Mouse (Mus musculus) layer of hippocampus, adult 18-20 months (tissue): ENCODE data around the gene Tex48. TPM values are rescaled to one million over a fixed set of nuclear protein-coding genes. Genes with fewer than 3 reads are reported as not detected.

Experiments used
- DNase-seq, 2 experiments: peaks; one replicate each; pipeline ENCODE4 v3.0.0; 2022; ENCODE audit warnings: low spot score in 2 of 2
- total RNA-seq, 2 experiments: library from RNA; stranded (reverse); gene quantifications; 2 replicates each; pipeline ENCODE4 v1.2.3; 2021

The Tex48 gene
- total RNA-seq, 2 experiments from 2014 or later: not detected

DNA sequence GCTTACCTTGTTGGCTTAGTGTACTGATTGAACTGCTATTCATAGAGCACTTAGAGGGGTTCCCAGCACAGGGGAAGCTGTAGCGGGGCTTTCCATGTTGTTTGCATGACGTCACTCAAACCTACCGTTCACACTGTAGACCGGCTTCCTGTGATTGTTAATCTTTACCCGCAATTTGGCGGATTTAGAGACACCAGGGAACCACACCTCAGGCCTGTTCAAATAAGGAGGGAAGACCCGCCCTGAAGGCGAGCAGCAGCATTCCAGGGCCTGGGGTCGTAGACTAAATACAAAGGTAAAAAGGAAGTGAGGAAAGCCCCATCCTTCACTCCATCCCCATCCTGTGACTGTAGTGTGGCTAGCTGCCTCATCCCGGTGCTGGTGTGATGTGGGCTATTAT lies 27.0 kb downstream of the Tex48 start:
- no peak for DNase-seq

DNA sequence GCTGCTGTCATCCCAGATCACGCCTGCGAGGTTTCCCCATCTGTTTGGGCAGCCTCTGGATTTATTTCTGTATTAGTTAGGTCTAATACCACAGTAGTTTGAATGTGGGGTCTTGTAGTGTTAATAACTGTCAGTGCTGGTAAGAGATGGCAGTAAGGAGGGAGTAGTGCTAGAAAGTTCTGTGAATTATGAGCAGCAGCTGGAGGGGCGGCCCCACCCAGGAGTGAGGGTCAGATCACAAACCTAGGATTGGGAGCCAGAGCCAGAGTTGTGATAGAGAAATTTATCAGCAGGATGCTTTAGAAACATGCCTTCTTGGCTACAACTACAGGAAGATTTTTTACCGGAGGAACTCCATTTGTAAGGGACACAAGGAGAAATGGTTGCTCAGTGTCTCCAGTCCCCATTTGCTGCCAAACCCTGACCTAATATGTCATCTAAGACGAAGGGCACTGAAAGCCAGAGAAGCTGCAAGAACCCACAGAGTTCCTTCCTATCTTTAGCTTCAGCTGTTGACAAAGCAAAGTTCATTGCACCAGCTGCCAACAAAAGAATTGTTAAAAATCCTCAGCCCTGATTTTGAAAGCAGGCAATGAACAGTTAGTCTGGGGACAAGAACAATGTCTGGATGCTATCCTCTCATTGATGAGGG lies 27.6 kb downstream of the Tex48 start:
- no peak for DNase-seq

DNA sequence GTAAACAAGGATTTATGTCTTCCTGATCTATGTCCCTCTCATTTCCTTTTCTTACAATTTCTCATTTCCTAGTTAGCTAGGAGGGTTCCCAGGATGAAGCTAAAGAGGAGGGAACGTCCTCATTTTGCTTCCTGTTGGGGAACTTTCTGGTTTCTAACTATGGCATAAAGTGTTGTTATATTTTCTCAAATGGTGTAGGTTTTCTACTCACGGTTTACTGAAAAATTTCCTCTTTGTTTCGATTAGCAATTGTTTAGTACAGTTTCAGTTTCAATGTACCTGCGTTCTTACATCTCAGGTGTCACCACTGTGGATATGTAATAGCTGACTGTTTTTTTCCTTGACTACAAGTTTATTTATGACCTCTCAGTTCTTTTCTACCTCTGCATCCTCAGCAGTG lies 31.7 kb downstream of the Tex48 start:
- no peak for DNase-seq

DNA sequence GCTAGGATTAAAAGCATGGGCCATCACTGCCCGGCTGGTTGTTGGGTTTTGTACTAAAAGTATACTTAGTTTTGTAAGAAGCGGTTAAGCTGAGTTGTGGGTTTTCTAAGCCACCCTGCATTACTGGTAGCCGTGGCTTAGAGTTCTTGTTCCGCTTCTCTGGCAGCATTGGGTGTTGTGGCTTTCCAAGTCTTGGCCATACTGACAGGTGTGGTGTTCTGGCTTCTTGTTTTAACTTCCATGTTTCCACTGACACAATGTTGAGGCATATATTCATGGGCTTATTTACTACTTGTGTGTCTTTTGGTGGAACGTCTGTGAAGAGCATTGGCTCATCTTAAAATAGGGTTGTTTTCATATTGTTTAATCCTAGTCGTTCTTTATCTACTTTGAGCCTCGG lies 32.2 kb downstream of the Tex48 start:
- DNase-seq: no peak

DNA sequence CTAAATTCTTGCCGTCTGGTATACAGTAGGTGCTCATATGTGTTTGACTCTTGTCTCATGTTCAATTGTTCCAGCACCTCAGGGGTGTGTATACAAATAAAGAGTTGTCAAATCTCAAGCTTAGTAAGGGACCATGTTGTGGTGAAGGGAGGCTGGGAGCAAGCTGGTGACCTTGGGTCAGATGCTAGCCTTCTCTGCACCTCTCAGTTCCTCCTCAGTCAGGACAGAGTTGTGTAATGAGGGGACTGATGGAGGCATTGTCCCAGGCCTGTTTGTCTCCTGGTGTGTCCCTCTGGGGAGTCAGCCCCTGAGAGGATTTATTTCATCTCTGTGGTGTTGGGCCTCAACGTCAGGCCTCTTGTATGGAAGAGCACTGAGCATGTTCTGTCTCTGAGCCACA lies 36.0 kb downstream of the Tex48 start:
- no peak for DNase-seq

DNA sequence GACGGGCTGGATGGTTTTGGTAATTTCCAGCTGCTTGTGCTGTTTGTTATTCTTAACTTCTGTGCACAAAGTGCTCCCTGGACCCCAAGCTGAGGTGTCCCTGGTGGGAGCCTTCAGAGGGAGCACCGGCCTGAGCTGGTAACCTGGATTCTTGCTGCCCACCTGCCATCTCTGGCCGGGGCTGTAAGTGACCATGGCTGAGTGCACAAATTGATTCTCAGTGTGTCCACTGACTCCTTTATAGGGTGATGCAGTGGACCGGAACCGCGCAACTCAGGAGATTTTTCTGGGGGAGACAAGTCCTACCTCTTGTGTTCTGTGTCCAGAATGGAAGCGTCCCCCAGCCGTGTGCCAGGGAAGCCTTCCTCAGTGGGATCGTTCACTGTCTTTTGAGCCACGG lies 37.0 kb downstream of the Tex48 start:
- DNase-seq: no peak

DNA sequence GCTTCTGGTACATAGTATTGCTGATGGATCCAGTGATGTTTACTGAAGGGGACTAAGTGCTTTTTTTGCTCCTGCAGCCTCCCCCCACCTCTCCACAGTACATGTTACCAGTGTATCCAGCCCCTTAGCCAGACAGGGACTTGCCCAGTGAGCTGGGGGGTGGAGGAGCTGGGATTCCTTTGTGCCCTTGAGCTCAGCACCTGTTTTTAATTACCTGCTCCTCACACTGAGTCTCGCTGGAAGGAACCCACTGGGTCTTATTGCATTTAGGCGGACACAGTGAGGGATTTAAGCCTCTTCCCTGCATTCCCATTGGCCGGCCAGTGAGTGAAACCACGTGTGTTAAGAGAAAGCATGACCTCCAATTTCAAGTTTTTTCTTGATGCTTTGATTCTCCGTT lies 39.6 kb downstream of the Tex48 start:
- no peak for DNase-seq

DNA sequence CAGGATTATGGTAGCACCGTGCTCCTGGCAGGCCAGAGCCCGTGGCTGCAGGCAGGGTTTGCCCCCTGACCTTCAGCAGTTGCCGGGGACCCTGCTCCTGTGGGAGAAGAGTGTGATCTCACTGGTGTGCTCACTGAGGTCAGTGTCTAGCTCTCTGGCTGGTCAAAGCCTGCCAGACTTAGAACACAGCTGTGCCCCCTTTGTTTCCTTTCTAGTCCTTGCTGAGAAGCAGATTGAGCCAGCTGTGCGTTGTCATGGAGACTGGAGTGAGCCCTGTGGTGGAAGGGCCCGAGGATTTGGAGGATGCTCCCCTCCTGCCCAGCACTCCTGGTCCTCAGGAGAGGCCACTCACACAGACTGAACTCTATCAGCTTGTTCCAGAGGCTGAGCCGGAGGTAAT lies 42.1 kb downstream of the Tex48 start:
- no peak for DNase-seq

DNA sequence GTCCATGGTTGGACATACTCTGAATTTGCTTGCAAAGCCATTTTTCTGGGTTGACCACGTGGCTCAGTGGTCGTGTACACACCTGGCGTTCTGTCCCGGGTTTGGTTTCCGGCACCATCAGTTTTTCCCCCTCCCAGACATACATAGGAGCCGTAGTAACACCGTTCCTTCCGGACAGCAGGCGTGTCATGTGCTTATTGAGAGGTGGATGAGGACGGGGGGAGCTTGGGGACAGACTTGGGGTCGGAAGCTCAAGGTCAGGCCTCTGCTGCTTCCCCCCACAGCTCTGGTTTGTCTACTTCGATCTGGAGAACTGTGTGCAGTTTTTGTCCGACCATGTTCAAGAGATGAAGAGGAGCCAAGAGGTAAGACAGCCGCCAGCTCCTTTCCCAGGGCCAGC lies 42.6 kb downstream of the Tex48 start:
- DNase-seq: no peak

DNA sequence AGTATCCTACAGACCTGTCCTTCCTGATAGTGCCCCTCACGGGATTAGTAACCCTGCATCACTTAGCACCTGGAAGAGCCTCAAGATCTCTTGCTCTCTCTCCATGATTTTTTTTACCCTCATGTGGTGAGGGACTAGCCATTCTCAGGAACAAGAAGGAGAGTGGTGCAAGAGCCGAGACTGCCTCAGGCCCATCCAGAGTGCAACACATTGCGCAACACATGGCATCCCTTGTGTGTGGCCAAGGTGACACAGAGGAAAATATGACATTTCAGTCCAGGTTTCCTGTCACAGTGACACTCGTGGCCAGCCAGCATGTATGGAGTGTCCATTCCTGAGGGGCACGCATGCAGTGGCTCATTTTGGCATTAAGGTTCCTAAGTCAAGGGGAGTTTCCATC lies 49.6 kb downstream of the Tex48 start:
- DNase-seq: no peak

DNA sequence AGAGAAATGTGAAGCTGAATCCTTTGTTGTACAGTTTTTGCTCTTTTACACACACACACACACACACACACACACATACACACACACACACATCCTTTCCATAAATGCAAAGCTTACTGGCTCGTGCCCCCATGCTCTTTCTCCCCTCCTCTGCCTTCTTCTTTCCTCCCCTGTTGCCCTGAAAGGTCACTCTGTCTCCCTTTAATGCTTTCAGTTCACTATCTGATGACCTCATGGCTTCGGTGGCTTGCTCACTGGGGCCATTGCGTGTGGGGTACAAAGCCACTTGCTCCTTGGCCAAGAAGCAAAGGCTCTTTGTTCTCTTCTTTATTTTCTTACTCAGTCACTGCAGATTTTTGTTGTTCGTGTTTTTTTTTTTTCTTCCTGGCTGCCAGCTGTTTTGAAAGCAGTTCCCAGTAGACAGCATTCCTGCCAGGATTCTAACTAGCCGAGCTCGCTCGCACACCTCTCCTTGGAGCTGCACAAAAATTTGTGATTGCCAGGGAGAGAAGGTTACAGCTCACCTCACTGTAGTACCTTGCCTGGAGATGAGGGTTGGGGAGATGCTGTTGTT lies 51.9 kb downstream of the Tex48 start:
- DNase-seq: no peak

DNA sequence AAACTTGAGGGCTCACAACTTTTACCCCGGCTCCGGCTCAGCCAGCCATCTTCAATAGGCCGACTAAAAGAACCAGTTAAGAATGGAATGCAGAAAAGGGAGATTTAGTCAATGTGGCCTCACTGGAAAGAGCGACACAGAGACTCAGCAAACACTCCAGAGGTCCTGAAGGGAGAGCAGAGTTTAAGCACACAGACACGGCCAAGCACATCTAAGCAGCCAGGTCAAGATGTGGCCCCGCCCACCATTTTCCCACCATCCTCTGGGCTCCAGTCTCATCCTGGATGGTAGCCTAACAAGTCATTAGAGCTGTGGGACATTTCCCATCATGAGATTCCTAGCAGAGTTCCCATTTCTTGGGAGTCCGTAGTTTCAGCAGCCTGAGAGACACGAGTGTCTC lies 52.9 kb downstream of the Tex48 start:
- no peak for DNase-seq

DNA sequence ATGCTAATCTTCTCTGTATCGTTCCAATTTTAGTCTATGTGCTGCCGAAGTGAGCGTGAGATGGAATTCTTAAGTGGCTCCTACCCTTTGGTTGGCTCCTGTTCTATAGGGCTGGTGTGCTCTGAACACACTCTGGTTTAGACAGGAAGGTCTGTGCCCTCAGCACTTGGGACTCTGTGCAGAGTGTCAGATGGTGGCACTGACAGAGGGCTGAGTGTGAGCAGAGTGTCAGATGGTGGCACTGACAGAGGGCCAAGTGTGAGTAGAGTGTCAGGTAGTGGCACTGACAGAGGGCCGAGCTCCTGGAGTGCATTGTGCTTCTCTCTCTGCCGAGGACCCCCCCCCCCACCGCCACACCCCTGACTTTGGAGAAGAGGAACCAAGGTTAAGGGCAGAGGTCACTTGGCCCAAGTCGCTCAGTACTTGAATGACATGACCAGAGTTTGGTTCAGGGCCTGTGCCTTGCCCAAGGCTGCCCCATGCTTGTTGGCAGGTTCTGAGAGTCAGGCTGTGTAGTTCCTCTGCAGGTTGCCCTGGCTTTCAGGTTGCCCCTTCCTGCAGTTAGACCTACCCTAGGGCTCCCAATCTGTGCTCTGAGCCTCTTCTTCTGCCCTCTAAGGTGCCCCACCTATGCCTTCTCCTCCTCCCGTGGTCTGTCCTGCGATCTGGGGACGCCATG lies 54.4 kb downstream of the Tex48 start:
- DNase-seq: no peak

DNA sequence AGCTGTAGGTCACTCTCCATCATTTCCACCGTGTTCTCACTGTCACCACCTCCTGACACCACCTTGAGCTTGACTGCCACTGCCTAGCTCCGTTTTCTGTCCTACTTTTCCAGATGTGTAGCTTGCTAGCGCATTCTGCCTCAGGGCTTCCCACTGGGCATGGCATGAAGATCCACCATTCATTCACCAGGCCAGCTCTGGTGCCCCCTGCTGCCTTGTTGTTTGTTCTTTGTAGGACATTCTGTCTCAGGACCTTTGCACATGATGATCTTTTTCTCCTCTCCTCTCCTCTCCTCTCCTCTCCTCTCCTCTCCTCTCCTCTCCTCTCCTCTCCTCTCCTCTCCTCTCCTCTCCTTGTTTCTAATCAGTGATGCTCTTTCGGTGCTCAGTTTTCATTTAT lies 59.5 kb downstream of the Tex48 start:
- no peak for DNase-seq

DNA sequence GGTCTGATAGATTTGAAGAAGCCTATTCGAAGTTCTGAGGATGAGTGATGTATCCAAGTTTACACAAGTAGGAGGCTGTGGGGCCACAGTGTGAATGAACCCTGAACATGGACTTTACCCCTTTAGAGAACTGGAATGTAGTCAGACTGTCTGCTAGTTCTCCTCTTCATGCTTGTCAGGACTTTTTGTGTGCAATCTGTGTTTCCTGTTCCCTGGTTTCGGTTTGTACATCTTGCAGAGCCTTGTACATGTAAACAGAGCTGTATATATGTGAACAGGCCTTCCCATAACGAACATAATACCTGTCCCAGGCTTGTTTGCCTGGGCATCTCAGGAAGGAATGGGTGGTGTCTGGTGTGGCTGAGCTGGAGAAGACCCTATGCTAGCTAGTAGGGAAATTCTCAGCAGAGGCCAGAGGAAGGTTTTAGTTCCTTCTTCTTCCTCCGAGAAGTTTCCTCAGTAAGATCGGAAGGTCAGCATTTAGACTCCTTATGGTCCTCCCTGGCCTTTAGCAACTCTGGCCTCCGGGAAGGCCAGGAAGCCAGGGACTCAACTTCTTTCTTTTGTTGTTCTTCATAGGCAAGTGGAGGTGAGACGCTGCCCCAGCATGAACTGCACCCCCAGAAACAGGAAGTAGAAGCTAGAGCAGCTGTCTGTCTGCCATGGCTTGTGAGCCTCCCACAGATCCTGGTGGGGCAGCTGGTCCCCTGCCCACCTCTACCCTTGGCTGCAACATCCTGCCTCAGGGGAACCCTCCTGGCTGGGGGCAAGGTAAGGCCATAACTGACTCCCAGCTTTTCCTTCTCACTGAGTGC lies 60.2 kb downstream of the Tex48 start:
- no peak for DNase-seq

DNA sequence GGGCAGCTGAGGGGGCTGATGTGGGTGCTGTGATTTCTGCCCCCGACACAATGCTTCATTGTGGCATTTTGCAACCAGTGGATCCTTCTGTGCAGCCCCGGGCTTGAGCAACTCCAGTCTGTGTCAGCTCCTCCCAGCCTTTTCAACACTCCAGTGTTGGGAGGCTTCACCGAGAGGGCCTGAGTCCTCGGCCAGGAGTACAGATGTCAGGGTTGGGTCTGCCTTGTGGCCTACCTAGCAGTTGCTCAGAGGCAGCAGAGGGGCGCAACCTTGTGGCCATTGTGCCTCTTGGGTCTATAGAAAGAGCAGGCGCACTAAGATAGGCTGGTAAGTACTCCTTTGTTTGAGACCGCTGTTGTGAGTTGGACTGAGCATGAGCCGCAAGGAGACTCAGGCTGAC lies 62.1 kb downstream of the Tex48 start:
- DNase-seq: no peak

DNA sequence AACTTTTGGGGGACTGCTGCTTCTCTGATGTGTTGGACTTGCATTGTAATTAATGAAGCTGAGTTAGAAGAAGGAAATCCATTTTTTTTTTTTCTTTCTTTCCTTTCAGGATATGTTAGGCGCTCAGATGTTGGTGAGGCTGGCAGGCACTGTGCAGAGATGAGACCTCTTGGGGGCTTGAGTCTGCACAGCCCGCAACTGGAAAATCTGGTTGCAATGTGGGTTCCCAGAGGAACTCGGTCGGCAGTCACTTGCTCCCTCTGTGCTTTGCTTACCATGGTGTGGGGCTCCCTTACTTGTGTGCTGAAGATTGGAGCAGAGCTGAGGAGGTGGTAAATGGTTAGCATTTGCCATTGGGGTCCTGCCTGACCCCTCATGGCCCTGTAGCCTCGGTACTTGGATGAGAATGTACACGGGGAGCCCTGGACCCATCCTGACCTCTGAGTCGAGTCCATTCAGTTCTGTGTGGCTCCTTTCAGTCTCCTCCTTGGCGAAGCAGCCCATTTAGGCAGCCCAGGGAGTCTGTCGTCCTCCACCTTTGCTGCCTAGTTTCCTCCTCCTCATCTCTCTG lies 63.0 kb downstream of the Tex48 start:
- DNase-seq: no peak

DNA sequence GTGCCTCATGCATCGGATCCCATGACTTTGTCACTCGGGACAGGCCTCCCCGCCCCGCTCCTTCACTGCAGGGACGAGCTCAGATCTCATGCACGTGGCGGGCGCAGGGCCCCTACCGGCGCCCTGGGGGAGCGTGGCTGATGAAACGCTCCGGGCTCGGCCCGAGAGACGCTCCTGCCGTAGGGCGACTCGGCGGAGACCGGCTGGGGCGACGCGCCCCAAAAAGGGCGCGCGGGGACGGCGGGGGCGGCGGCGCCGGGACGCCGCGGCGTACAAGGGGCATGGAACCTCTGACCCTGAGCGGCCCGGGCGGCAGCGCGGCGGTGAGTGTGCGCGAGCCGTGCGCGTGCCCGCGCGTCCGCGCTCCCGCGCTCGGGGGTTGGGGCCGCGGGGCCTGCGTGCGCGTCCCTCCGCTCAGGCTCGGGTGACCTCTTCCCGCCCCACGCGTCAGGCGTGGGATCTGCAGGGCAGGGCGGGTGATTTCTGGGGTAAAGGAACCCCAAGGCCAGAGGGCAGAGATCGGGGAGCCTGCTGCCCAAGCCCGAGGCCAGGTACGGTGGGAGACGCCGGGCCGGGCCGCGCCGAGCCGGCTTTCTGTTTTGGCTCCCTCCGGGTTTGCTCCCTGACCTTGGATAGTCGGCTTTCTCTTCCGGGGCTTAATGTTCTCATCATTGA lies 63.7 kb downstream of the Tex48 start, which contains the start of gene Tmem268:
Tmem268 (plus strand) TSS at position 375 of the 675 bp plus-strand sequence.
- peak; percentile 48 to 69 for DNase-seq

DNA sequence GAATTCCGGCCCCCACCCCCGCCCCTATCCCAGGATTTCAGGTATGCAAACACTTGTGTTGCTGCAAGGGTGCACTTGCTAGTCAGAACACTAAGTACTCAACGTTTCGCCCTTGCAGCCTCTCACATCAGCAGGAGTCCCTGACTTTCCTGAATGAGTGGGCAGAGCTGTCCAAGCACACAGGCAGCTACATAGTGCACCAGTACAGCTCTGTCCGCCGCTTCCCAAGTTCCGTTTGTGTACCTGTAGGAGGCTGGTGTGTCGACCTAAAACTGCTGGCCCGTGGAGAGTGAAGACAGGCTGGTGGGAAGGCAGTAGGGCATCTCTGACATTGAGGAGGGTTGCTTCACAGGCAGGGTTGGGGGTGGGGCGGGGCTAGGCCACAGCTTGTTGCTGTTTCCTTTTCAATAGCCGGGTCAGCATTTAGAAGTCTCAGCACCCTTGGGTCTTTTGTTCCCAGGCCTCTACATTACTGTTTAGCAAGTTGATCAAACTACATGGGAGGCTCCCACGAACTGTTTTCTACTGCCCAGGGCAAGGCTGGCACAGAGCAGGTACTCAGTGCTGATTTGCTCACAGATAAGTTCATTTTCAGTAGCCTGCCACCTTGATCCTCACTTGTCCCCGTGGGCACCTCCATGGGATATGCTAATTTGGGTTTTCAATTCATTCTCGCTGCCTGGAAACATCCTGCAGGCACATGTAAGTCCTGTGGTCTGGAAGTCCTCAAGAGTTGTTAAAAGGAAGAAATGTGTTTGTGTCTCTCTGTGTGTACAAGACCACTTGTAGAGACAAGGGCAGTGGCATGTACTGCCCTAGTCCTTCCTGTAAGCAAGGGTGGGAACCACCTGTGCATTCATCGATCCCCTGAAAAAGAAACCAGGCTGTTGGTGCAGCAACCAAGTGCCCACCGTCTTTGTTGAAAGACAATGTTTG lies 64.8 kb downstream of the Tex48 start:
- DNase-seq: no peak
